Mouse (Mus musculus): ENCODE measurements at regions not wholly inside any gene's neighbourhood (a gene's known extent, or its start where the extent isn't known, plus 50 kb on each side); places are given as distances from the start of the nearest gene placed in this dataset.

- TF ChIP-seq CTCF (conservative IDR thresholded peaks at IDR 0.05; ENCODE audit: low read length) = no peak
- no peak for TF ChIP-seq POU5F1 (IDR thresholded peaks at IDR 0.05; ENCODE audit: borderline replicate concordance, low read length)
- no peak for TF ChIP-seq NANOG (IDR thresholded peaks at IDR 0.05; ENCODE audit: borderline replicate concordance, low read length)
These were observed 302.7 kb upstream of the Irx1 start for GRCm38 (mm10) chr13:72266174-72266768.
